Mouse (Mus musculus) cerebellum, adult 11-12 months (tissue): ENCODE data around the gene Fam219b.

ENCODE experiments used
- DNase-seq: peaks from one replicate; pipeline ENCODE4 v3.0.0; 2022

The Fam219b gene

GRCm38 (mm10) chr9:57526435-57526834 lies 10.9 kb upstream of the Fam219b start:
- no peak for DNase-seq

- no peak for DNase-seq
Observed at GRCm38 (mm10) chr9:57531946-57532345, 5.4 kb upstream of the Fam219b start.

- DNase-seq, result no peak
Observed at GRCm38 (mm10) chr9:57536362-57536761, 966 bp upstream of the Fam219b start.

- DNase-seq, result no peak
Observed at GRCm38 (mm10) chr9:57537728-57538181, 427 bp downstream of the Fam219b start.

GRCm38 (mm10) chr9:57539550-57539949 lies 2.2 kb downstream of the Fam219b start:
- DNase-seq, result no peak

- DNase-seq, result no peak
Observed at GRCm38 (mm10) chr9:57541312-57541711, 4.0 kb downstream of the Fam219b start.

- DNase-seq, result no peak
Observed at GRCm38 (mm10) chr9:57543951-57544350, 6.6 kb downstream of the Fam219b start.

- DNase-seq, result peak; percentile 72
Observed at GRCm38 (mm10) chr9:57547287-57547686, 10.0 kb downstream of the Fam219b start.

GRCm38 (mm10) chr9:57547869-57548268 lies 10.5 kb downstream of the Fam219b start:
- no peak for DNase-seq

GRCm38 (mm10) chr9:57549186-57549585 lies 11.9 kb downstream of the Fam219b start:
- DNase-seq, result peak; percentile 61

GRCm38 (mm10) chr9:57550126-57550862 lies 13.0 kb downstream of the Fam219b start:
- no peak for DNase-seq

- DNase-seq, result peak; percentile 60
Observed at GRCm38 (mm10) chr9:57552139-57552887, 15.0 kb downstream of the Fam219b start, which contains the start of gene Mpi. Gene Mpi, minus strand, starts transcription at chr9:57552763.

- no peak for DNase-seq
Observed at GRCm38 (mm10) chr9:57553119-57553518, 15.8 kb downstream of the Fam219b start.

GRCm38 (mm10) chr9:57554753-57555152 lies 17.4 kb downstream of the Fam219b start:
- DNase-seq, result no peak

GRCm38 (mm10) chr9:57557215-57557614 lies 19.9 kb downstream of the Fam219b start:
- no peak for DNase-seq

GRCm38 (mm10) chr9:57558625-57559024 lies 21.3 kb downstream of the Fam219b start:
- DNase-seq, result no peak

GRCm38 (mm10) chr9:57559568-57559967 lies 22.2 kb downstream of the Fam219b start:
- no peak for DNase-seq

GRCm38 (mm10) chr9:57560263-57560662 lies 22.9 kb downstream of the Fam219b start:
- DNase-seq, result no peak

- DNase-seq, result peak; percentile 93
Observed at GRCm38 (mm10) chr9:57560861-57561710, 23.8 kb downstream of the Fam219b start, which contains the start of gene Scamp2. Gene Scamp2, plus strand, starts transcription at chr9:57560943.

- no peak for DNase-seq
Observed at GRCm38 (mm10) chr9:57561711-57562099, 24.4 kb downstream of the Fam219b start.

- peak; percentile 22 for DNase-seq
Observed at GRCm38 (mm10) chr9:57562896-57563372, 25.6 kb downstream of the Fam219b start.

- DNase-seq, result no peak
Observed at GRCm38 (mm10) chr9:57564609-57565008, 27.3 kb downstream of the Fam219b start.

- no peak for DNase-seq
Observed at GRCm38 (mm10) chr9:57565741-57566221, 28.5 kb downstream of the Fam219b start.
